Mouse (Mus musculus) heart, postnatal 0 days (tissue): ENCODE data around the gene Vamp1.

Experiments used
- CTCF ChIP-seq: IDR thresholded peaks from 2 replicates; pipeline ENCODE4 v1.5.1; 2016; ENCODE audit warnings: antibody characterized with exemption, control low read depth, low read depth
- EP300 ChIP-seq: IDR thresholded peaks from 2 replicates; pipeline ENCODE4 v1.6.1; 2016; ENCODE audit warnings: antibody characterized with exemption, low read depth

GRCm38 (mm10) chr6:125182133-125182532 is 33.2 kb upstream of the Vamp1 start:
- TF ChIP-seq EP300 = no peak
- TF ChIP-seq CTCF = no peak
